Mouse (Mus musculus) monocyte, adult 2 months (primary cell): ENCODE measurements around the gene Rbpj.
"Not testable (repeated sequence)": the region's sequence is repeated elsewhere in the genome, so short reads cannot be mapped to it uniquely, and the experiment has no call there.

Source experiments
- DNase-seq, 2 experiments: peaks; one replicate each; pipeline ENCODE4 v3.0.0; 2022; ENCODE audit warnings: low spot score in 2 of 2, low read depth in 1 of 2

Rbpj gene

GRCm38 (mm10) chr5:53546979-53547472 lies 81.1 kb downstream of the Rbpj start:
- DNase-seq = peak in 1 of 2 experiments; percentile 11

- DNase-seq = not testable (repeated sequence)
These were observed 84.4 kb downstream of the Rbpj start for GRCm38 (mm10) chr5:53550329-53550728.

GRCm38 (mm10) chr5:53551394-53551793 lies 85.4 kb downstream of the Rbpj start:
- DNase-seq = no peak

- no peak for DNase-seq
These were observed 86.0 kb downstream of the Rbpj start for GRCm38 (mm10) chr5:53551910-53552309.

GRCm38 (mm10) chr5:53553281-53553680 lies 87.3 kb downstream of the Rbpj start:
- no peak for DNase-seq

- no peak for DNase-seq
These were observed 88.2 kb downstream of the Rbpj start for GRCm38 (mm10) chr5:53554180-53554579.

GRCm38 (mm10) chr5:53554926-53555325 lies 89.0 kb downstream of the Rbpj start:
- DNase-seq = no peak

GRCm38 (mm10) chr5:53555474-53555873 lies 89.5 kb downstream of the Rbpj start:
- no peak for DNase-seq

GRCm38 (mm10) chr5:53555929-53556328 lies 90.0 kb downstream of the Rbpj start:
- no peak for DNase-seq

- no peak for DNase-seq
These were observed 91.8 kb downstream of the Rbpj start for GRCm38 (mm10) chr5:53557544-53558260.

GRCm38 (mm10) chr5:53561160-53561559 lies 95.2 kb downstream of the Rbpj start:
- no peak for DNase-seq

- DNase-seq = no peak
These were observed 98.4 kb downstream of the Rbpj start for GRCm38 (mm10) chr5:53564309-53564708.

GRCm38 (mm10) chr5:53565213-53565794 lies 99.4 kb downstream of the Rbpj start:
- no peak for DNase-seq

- DNase-seq = no peak
These were observed 100.6 kb downstream of the Rbpj start for GRCm38 (mm10) chr5:53566485-53567083.

- no peak for DNase-seq
These were observed 106.5 kb downstream of the Rbpj start for GRCm38 (mm10) chr5:53572496-53572895.

GRCm38 (mm10) chr5:53574883-53575442 lies 109.0 kb downstream of the Rbpj start:
- no peak for DNase-seq

GRCm38 (mm10) chr5:53577272-53577889 lies 111.4 kb downstream of the Rbpj start:
- DNase-seq = no peak

- no peak for DNase-seq
These were observed 118.3 kb downstream of the Rbpj start for GRCm38 (mm10) chr5:53584069-53584767.

GRCm38 (mm10) chr5:53588421-53589171 lies 122.6 kb downstream of the Rbpj start:
- peak; percentile 35 to 39 for DNase-seq
